23 mouse cellular contexts compared by ENCODE assay signal in genomic region chr13:103140051-103140450, GRCm38 (mm10).
"Had no signal": no experiment of that assay in that cellular context is flagged by ENCODE, and none has a peak within 500 bp of the region (broad histone marks: within the 10 kb centered on the region; RNA-seq: fewer than 3 reads in every experiment).

No protein-coding gene starts in this region.

- H3K4me1 ChIP-seq: limb, embryonic 13.5 days; limb, embryonic 15.5 days; liver, embryonic 12.5 days had no signal

- H3K9ac ChIP-seq: heart, embryonic 13.5 days; heart, embryonic 15.5 days; hindbrain, embryonic 13.5 days; hindbrain, embryonic 15.5 days; limb, embryonic 13.5 days; limb, embryonic 15.5 days; liver, embryonic 12.5 days; liver, embryonic 14.5 days had no signal

- H3K9me3 ChIP-seq: heart, embryonic 15.5 days; hindbrain, embryonic 13.5 days; hindbrain, embryonic 15.5 days; limb, embryonic 13.5 days; limb, embryonic 15.5 days; liver, embryonic 12.5 days had no signal

- H3K27ac ChIP-seq: heart, embryonic 13.5 days; heart, embryonic 15.5 days; hindbrain, embryonic 13.5 days; hindbrain, embryonic 15.5 days; hindbrain, postnatal 0 days; layer of hippocampus, adult 2 months; limb, embryonic 13.5 days; limb, embryonic 15.5 days; liver, embryonic 12.5 days; liver, embryonic 14.5 days had no signal

- H3K27me3 ChIP-seq: heart, embryonic 13.5 days; heart, embryonic 15.5 days; hindbrain, embryonic 13.5 days; hindbrain, embryonic 15.5 days; limb, embryonic 13.5 days; limb, embryonic 15.5 days; liver, embryonic 12.5 days had no signal

- H3K4me3 ChIP-seq: heart, embryonic 13.5 days; heart, embryonic 15.5 days; hindbrain, embryonic 13.5 days; hindbrain, embryonic 15.5 days; layer of hippocampus, adult 2 months; limb, embryonic 13.5 days; limb, embryonic 15.5 days; liver, embryonic 12.5 days had no signal

- H3K36me3 ChIP-seq: heart, embryonic 15.5 days; hindbrain, embryonic 13.5 days; hindbrain, embryonic 15.5 days; limb, embryonic 13.5 days; limb, embryonic 15.5 days; liver, embryonic 12.5 days had no signal

- DNase-seq: gastrocnemius, postnatal 14 days; gastrocnemius, postnatal 36 days; heart, adult 18-20 months; heart, postnatal 14 days; heart, postnatal 36 days; kidney, adult 18-20 months; kidney, adult 8-10 months; kidney, postnatal 10 days; kidney, postnatal 25 days; kidney, postnatal 4 days; layer of hippocampus, adult 9-11 months; layer of hippocampus, postnatal 36 days; left cerebral cortex, postnatal 4 days had no signal
